Mouse (Mus musculus) G1E (cell line): ENCODE measurements around the gene E130311K13Rik.

Source experiments
- CTCF ChIP-seq: IDR thresholded peaks from 2 replicates; pipeline ENCODE4 v1.5.1; 2012; ENCODE audit warnings: low read depth, low read length, inconsistent platforms, mixed read lengths
- GATA1 ChIP-seq: IDR thresholded peaks from 2 replicates; pipeline ENCODE4 v1.6.1; 2012; ENCODE audit warnings: borderline replicate concordance, low read length, inconsistent platforms, mixed read lengths
- GATA2 ChIP-seq: IDR thresholded peaks from 2 replicates; pipeline ENCODE4 v1.6.1; 2012; ENCODE audit warnings: low read depth, low read length, inconsistent platforms, borderline replicate concordance
- POLR2AphosphoS5 ChIP-seq: IDR thresholded peaks from 2 replicates; pipeline ENCODE4 v1.6.1; 2012; ENCODE audit warnings: low read depth, low read length, inconsistent platforms; ENCODE audit not compliant: insufficient replicate concordance
- TAL1 ChIP-seq: conservative IDR thresholded peaks from 2 replicates; pipeline ENCODE4 v1.6.1; 2012; ENCODE audit warnings: low read depth, low read length, inconsistent platforms, mixed read lengths

- TF ChIP-seq CTCF (no peak), TAL1 (no peak), POLR2AphosphoS5 (no peak), GATA1 (no peak), GATA2 (no peak)
Measured at GRCm38 (mm10) chr3:63892154-63892553, 37.1 kb downstream of the E130311K13Rik start.
